Mouse (Mus musculus) midbrain, embryonic 13.5 days (tissue): ENCODE data around the gene Ccdc85c. TPM values are rescaled to one million over a fixed set of nuclear protein-coding genes. Genes with fewer than 3 reads are reported as not detected.
A peak's percentile ranks its signal among the peaks of the same experiment; 100 is the strongest.

ENCODE experiments used
- ATAC-seq: fragments of 200-750 bp; cut with Nextera tagmentation; 2 replicates; pipeline ENCODE4 v1.8.0; 2017; ENCODE audit warnings: mild to moderate bottlenecking, moderate TSS enrichment, moderate library complexity
- H3K27ac ChIP-seq: fragments of 300-500 bp; sonication (generic); 2 replicates; pipeline ENCODE4 v1.5.1; 2015; ENCODE audit warnings: inconsistent platforms, mild to moderate bottlenecking, moderate library complexity
- H3K27me3 ChIP-seq: fragments of 300-500 bp; sonication (generic); 2 replicates; pipeline ENCODE4 v1.6.1; 2015; ENCODE audit warnings: mild to moderate bottlenecking, inconsistent platforms
- H3K36me3 ChIP-seq: fragments of 300-500 bp; sonication (generic); 2 replicates; pipeline ENCODE4 v1.6.1; 2015; ENCODE audit warnings: mild to moderate bottlenecking, inconsistent platforms
- H3K4me1 ChIP-seq: fragments of 300-500 bp; sonication (generic); replicated peaks from 2 replicates; pipeline ENCODE4 v1.6.1; 2015; ENCODE audit warnings: inconsistent platforms
- H3K4me2 ChIP-seq: fragments of 300-500 bp; sonication (generic); replicated peaks from 2 replicates; pipeline ENCODE4 v1.6.1; 2015; ENCODE audit warnings: moderate library complexity, mild to moderate bottlenecking, inconsistent platforms
- H3K4me3 ChIP-seq: fragments of 300-500 bp; sonication (generic); replicated peaks from 2 replicates; pipeline ENCODE4 v1.5.1; 2015; ENCODE audit warnings: mild to moderate bottlenecking, inconsistent platforms
- H3K9ac ChIP-seq: fragments of 300-500 bp; sonication (generic); replicated peaks from 2 replicates; pipeline ENCODE4 v1.6.1; 2015; ENCODE audit warnings: mild to moderate bottlenecking, inconsistent platforms
- H3K9me3 ChIP-seq: fragments of 300-500 bp; sonication (generic); 2 replicates; pipeline ENCODE4 v1.6.1; 2016; ENCODE audit warnings: mild to moderate bottlenecking, inconsistent platforms
- WGBS: fragments of 180-500 bp; shearing (Covaris S2); methylation state at CpG from one replicate; pipeline ENCODE4 v1.1.7; 2015; 5-methylcytosine and 5-hydroxymethylcytosine counted together
- polyA plus RNA-seq: library from polyadenylated mRNA; unstranded; fragments of >200 nt; fragmentation: Nextera tagmentation; extraction: Ambion mirVana; gene quantifications from 2 replicates; pipeline ENCODE4 v1.2.1, GENCODE M21; 2015

The Ccdc85c gene
- polyA plus RNA-seq, 1 experiment from 2014 or later, result 19.5 TPM

DNA sequence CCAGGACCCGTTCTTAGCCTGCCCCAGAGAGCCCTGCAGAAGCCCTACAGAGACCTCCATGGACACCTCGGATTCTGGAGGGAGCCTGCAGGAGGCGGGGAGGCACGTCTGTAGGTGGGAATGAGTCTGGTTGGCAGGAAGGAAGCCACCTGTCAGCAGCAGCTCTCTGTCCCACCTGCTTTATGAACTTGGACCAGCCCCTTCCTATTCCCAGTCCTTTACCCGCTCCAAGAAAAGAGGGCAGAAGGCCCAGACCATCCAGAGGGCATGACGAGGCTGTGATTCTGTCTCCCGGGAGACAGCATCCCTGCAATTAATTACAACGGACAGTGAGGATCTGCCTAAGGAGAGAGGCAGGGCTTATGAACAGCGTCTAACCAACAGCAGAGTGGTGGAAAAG, 43.3 kb downstream of the Ccdc85c start:
- WGBS, result 25% methylated on average over 9 of the region's 9 CpGs
- Histone ChIP-seq H3K9ac (peak overlapping the region; percentile 7; the same call in 1 of the 2 replicates), H3K4me3 (no peak overlapping the region), H3K4me2 (no peak overlapping the region), H3K27ac (peak overlapping the region; percentile 70), H3K27me3 (no peaks in the 10 kb centered on the region), H3K9me3 (no peaks in the 10 kb centered on the region), H3K36me3 (no peaks in the 10 kb centered on the region), H3K4me1 (peaks cover 61% of the 10 kb centered on the region)
- ATAC-seq, result 0 out of 2 replicates have a peak, but pooled peaks have one; percentile 15

DNA sequence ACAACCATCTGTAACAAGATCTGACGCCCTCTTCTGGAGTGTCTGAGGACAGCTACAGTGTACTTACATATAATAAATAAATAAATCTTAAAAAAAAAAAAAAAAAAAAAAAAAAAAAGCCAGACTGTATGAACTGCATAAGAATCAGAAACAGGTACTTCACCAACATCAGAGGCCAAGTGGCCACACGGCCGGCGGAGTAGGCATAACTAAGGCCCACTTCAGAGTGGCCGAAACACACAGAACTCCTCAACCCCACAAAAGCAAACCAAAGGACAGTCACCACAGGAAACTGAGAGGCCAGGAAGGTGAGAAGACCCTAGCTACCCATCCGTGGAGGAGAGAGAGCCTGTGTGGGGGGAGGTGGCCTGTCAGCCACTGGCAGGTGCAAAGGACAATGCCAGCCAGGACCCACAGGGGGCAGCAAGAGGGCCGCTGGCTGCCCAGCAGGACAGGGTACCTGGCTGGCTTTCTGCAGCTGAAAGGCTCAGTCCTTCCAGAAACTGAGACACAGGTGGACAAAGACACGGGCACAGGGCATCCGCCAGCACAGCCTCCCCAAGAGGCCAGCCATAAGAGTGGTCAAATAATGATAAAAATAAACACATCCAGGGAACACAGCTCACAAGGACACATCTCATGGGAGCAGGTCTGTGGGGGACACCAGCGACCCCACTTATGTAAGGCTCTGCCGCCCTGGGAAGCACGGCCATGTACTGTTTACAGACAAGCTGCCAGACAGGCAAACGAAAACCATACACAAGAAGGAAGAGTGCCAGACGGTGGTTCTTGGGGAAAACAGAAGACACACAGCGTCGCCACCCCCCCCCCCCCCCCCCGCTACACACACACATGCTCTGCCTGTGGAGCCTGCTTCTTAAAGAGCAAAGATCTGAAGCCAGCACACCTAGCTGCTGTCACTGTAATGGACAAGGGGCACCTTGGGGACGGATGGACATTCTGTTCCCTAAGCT, 44.1 kb downstream of the Ccdc85c start:
- no peak for ATAC-seq
- Histone ChIP-seq H3K9me3 (no peaks in the 10 kb centered on the region), H3K4me1 (peaks cover 61% of the 10 kb centered on the region), H3K27ac (peak overlapping the region; percentile 70), H3K36me3 (no peaks in the 10 kb centered on the region), H3K4me2 (no peak overlapping the region), H3K4me3 (no peak overlapping the region), H3K27me3 (no peaks in the 10 kb centered on the region), H3K9ac (peak overlapping the region; percentile 7; the same call in 1 of the 2 replicates)
- WGBS, result 57% methylated on average over 17 of the region's 18 CpGs

DNA sequence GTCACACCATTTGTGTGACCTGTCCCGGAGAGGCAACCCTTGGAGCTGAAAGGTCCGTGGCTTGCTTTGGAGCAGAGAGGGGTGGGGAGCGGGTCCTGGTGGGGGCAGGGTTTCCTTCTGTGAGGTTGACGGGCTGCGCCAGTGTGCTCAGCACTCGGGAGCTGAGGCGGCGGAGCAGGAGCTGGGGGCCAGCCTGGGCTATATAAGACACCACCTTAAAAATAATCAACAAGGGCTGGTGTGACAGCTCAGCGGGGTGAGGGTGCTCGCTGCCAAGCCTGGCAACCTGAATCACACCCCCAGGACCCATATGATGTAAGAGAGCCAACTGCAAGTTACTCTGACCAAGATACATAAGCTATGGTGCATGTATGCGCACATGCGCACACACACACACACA, 45.1 kb downstream of the Ccdc85c start:
- Histone ChIP-seq H3K36me3 (no peaks in the 10 kb centered on the region), H3K9ac (no peak overlapping the region), H3K4me3 (no peak overlapping the region), H3K27ac (no peak overlapping the region), H3K9me3 (no peaks in the 10 kb centered on the region), H3K4me1 (peaks cover 64% of the 10 kb centered on the region), H3K4me2 (no peak overlapping the region), H3K27me3 (no peaks in the 10 kb centered on the region)
- 85% methylated on average over 12 of the region's 12 CpGs for WGBS
- ATAC-seq, result no peak

DNA sequence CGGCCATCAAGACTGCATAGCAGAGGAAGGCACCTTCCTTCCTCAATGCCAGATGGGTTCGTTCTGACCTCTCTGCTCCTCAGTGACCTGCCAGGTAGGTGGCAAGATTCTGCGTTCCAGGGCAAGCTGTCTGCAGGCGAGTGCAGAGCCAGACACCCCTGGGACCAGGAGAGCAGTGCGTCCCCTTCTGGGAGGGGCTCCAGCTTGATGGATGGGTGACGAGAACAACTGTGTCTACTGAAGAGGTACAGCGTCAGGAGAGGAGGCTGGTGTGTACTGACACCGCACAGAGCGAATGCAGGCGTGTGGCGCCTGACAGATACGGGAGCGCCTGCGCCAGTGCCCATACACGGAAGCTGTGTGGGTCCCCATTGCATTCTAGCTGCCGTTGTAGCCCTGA, 47.7 kb downstream of the Ccdc85c start:
- Histone ChIP-seq H3K36me3 (no peaks in the 10 kb centered on the region), H3K9ac (no peak overlapping the region), H3K9me3 (no peaks in the 10 kb centered on the region), H3K27ac (no peak overlapping the region), H3K4me2 (no peak overlapping the region), H3K4me3 (no peak overlapping the region), H3K27me3 (no peaks in the 10 kb centered on the region), H3K4me1 (peaks cover 88% of the 10 kb centered on the region)
- 87% methylated on average over 16 of the region's 16 CpGs for WGBS
- ATAC-seq, result no peak

DNA sequence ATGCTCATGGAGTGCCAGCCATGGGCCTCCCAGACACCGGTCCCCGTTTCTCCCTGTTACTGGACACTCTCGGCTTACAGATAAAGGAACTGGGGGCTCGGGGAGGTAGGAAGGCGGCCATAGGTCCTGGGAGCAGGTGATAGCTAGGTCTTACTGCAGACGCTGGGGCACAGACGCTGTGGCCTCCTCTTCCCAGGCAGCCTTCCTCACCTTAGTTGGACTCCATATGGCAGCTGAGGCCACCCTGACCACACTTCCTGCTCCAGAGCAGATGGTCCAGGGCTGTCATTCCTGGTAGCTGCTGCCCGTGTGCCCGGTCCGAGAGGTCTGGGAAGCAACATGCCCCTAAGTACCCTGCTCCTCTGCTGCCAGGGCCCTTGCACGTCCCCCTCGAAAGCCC, 48.3 kb downstream of the Ccdc85c start:
- Histone ChIP-seq H3K27me3 (no peaks in the 10 kb centered on the region), H3K4me1 (peaks cover 86% of the 10 kb centered on the region), H3K4me2 (no peak overlapping the region), H3K27ac (no peak overlapping the region), H3K9ac (no peak overlapping the region), H3K4me3 (no peak overlapping the region), H3K36me3 (no peaks in the 10 kb centered on the region), H3K9me3 (no peaks in the 10 kb centered on the region)
- ATAC-seq, result no peak
- 91% methylated on average over 12 of the region's 12 CpGs for WGBS

DNA sequence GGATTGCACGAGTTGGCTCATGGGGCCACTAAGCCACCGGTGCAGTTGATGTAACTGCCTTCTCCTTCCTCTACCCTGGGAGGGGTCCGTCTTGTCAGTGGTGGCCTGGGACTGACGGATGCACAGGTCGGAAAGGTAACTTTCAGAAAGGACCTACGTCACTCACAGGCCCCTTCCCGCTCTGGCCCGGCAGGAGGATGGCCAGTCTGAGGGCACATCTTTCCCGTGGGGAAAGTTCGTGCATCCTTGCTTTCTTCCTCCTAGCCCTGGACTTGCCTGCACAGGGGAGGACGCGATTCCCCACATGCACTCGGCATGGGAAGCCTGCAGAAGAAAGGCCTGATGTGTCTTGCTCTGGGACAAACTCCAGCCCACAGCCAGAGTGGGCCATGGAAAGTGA, 49.0 kb downstream of the Ccdc85c start:
- Histone ChIP-seq H3K27ac (no peak overlapping the region), H3K9ac (0 out of 2 replicates have a peak overlapping the region, but pooled peaks have one; percentile 17), H3K4me2 (no peak overlapping the region), H3K4me1 (peaks cover 86% of the 10 kb centered on the region), H3K9me3 (no peaks in the 10 kb centered on the region), H3K27me3 (no peaks in the 10 kb centered on the region), H3K36me3 (no peaks in the 10 kb centered on the region), H3K4me3 (no peak overlapping the region)
- 82% methylated on average over 13 of the region's 13 CpGs for WGBS
- ATAC-seq, result no peak

DNA sequence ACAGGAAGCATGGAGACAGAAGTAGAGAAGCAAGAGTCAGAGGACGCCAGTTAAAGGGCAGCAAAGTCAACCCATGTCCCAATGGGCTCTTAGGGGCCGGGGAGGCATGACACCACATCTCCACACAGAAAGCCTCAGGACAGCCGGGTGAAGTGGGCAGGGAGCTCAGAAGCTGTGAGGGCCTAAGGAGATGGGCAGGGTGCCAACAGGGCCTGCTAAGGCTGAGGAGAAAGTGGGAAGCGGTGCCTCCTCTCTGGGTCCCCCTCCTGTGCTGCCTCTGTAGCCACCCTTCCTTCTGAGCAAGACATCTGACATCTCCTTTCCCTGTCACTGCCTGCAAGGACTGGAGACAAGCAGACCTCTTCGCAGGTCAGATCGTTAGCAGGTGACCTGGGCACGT, 49.4 kb downstream of the Ccdc85c start:
- H3K4me1 ChIP-seq, result peaks cover 86% of the 10 kb centered on the region
- ATAC-seq, result no peak
- no peak overlapping the region for H3K4me3 ChIP-seq
- no peaks in the 10 kb centered on the region for H3K27me3 ChIP-seq
- 0 out of 2 replicates have a peak overlapping the region, but pooled peaks have one; percentile 17 for H3K9ac ChIP-seq
- no peak overlapping the region for H3K4me2 ChIP-seq
- no peaks in the 10 kb centered on the region for H3K9me3 ChIP-seq
- no peaks in the 10 kb centered on the region for H3K36me3 ChIP-seq
- WGBS, result 63% methylated on average over 7 of the region's 7 CpGs
- no peak overlapping the region for H3K27ac ChIP-seq

DNA sequence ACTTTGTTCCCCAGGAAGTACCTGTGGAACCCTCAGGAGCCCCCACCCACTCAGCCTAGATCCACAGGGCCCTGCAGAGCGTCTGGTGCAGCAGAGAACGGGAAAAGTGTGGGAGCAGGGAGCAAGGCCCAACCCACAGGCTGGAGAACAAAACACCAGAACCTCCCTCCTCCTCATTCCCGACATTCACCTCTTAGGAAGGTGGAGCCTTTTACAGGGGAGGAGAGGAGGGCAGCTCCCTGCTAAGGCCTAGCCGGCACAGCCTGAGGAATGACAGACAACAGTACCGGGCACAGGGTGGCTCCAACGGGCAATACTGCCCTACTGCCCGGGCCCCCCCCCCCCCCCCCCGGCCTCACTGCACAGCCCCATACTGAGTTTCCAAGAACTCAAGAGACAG, 51.9 kb downstream of the Ccdc85c start:
- Histone ChIP-seq H3K9me3 (no peaks in the 10 kb centered on the region), H3K36me3 (no peaks in the 10 kb centered on the region), H3K4me1 (peaks cover 96% of the 10 kb centered on the region), H3K4me2 (no peak overlapping the region), H3K9ac (no peak overlapping the region), H3K4me3 (no peak overlapping the region), H3K27me3 (no peaks in the 10 kb centered on the region), H3K27ac (no peak overlapping the region)
- 38% methylated on average over 8 of the region's 8 CpGs for WGBS
- ATAC-seq, result no peak

DNA sequence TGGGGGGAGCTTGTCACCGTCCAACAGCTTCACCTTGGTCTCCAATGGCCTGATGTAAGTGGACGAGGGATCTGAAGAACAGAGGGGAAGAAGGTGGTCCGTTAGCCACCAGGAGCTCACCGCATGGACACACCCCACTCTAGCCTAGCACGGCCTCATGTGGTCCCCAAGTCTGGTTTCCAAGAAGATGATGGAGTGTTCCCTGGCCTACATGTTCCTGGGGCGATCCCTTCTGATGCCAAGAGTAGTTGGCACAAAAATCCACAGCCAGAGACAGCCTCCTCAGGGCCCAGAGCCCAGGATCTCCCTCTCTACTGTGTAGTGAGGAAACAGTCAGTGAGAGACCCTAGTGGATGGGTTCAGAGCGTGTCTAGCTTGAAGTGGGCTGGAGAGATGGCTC, 53.5 kb downstream of the Ccdc85c start:
- Histone ChIP-seq H3K4me1 (peaks cover 98% of the 10 kb centered on the region), H3K9me3 (no peaks in the 10 kb centered on the region), H3K4me2 (no peak overlapping the region), H3K9ac (no peak overlapping the region), H3K27ac (peak overlapping the region; percentile 80; the same call in 1 of the 2 replicates), H3K36me3 (no peaks in the 10 kb centered on the region), H3K4me3 (no peak overlapping the region), H3K27me3 (no peaks in the 10 kb centered on the region)
- ATAC-seq, result no peak
- WGBS, result 85% methylated on average over 7 of the region's 7 CpGs

DNA sequence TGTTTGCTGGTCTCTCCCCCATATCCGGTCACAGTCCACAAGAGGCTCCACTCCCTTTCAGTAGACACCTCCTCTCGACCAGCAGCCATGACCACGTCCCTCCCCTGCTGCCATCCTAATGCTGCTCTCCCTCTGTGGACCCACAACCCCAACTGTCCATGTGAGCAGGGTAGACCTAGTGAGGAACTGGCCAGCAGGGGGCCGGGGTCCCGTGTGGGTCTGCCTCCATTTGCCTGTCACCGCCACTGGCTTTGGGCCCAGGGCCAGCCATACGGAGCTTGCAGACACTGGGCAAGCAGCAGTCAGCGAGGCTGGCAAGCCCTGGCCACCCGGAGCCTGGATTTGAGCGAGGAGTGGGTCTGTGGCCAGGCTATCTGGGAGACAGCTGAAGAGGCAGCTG, 54.0 kb downstream of the Ccdc85c start:
- H3K9me3 ChIP-seq, result no peaks in the 10 kb centered on the region
- peaks cover 98% of the 10 kb centered on the region for H3K4me1 ChIP-seq
- ATAC-seq, result peak; percentile 12; the same call in 1 of the 2 replicates
- H3K27ac ChIP-seq, result peak overlapping the region; percentile 80
- WGBS, result 54% methylated on average over 10 of the region's 10 CpGs
- no peaks in the 10 kb centered on the region for H3K27me3 ChIP-seq
- H3K4me2 ChIP-seq, result no peak overlapping the region
- no peak overlapping the region for H3K4me3 ChIP-seq
- peak overlapping the region; percentile 15; the same call in 1 of the 2 replicates for H3K9ac ChIP-seq
- no peaks in the 10 kb centered on the region for H3K36me3 ChIP-seq

DNA sequence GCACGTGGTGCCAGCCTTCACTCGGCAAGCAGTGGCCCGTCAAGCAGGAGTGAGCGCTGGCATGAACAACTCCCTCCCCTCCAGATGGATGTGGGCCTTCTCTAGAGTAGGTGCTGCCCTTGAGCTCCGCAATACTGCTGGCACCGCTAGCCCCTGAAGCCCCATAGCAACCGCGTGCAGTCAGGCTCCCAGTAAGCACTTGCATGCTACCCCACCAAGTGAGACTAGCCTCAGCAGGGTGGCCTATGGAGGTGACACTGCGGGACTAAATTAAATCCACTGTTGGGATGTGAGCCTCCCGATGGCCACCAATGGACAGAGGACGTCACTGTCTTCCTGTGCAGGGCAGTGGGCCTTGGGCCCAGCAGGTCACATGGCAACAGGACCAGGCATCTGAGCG, 54.6 kb downstream of the Ccdc85c start:
- peaks cover 95% of the 10 kb centered on the region for H3K4me1 ChIP-seq
- no peak overlapping the region for H3K4me3 ChIP-seq
- H3K9ac ChIP-seq, result peak overlapping the region; percentile 15; the same call in 1 of the 2 replicates
- ATAC-seq, result peak; percentile 12; the same call in 1 of the 2 replicates
- H3K9me3 ChIP-seq, result no peaks in the 10 kb centered on the region
- H3K27ac ChIP-seq, result peak overlapping the region; percentile 80
- WGBS, result 51% methylated on average over 12 of the region's 12 CpGs
- no peaks in the 10 kb centered on the region for H3K27me3 ChIP-seq
- no peak overlapping the region for H3K4me2 ChIP-seq
- H3K36me3 ChIP-seq, result no peaks in the 10 kb centered on the region

DNA sequence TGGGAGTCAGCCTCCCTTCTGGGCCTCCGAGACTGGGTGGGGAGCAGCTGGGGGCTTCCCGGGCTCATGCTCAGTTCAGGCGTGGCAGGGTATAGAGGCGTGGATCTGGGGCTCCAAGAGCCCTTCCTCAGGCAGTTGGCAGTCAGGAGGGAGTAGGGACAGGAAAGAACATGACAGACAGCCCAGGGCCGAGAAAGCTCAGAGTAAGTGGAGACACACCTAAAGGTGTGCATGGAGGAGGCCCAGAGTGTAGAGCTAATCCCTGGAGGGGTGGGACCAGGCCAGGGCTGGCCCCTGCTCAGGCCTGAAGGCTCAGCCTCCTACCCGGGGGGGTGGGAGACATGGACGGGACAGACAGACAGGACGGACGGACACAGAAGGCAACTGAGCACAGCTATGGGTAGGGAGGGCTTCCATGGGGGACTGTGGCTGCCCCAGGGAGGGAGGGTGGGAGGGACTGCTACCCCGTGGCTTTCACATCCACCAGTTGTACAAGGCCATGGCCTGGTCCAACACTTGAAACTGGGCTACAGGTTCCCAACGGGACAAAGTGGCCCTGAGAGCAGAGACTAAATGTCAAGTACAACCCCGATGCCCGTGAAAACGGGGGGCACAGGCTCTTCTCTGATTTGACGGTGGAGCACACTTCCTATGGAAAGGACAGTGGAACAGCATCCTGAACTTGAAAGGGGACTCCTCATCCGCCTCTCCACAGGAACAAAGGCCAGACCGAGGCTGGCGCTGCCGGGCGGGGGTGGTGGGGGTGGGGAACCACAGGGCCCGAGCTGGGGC, 55.2 kb downstream of the Ccdc85c start:
- H3K4me3 ChIP-seq, result no peak overlapping the region
- H3K27me3 ChIP-seq, result no peaks in the 10 kb centered on the region
- H3K4me1 ChIP-seq, result peaks cover 93% of the 10 kb centered on the region
- H3K9me3 ChIP-seq, result no peaks in the 10 kb centered on the region
- H3K4me2 ChIP-seq, result no peak overlapping the region
- 0 out of 2 replicates have a peak overlapping the region, but pooled peaks have one; percentile 41 for H3K9ac ChIP-seq
- WGBS, result 71% methylated on average over 21 of the region's 21 CpGs
- no peak for ATAC-seq
- no peaks in the 10 kb centered on the region for H3K36me3 ChIP-seq
- H3K27ac ChIP-seq, result peak overlapping the region; percentile 80
